Mouse (Mus musculus): Measurements from ENCODE around the gene Mesp2.

Gene Mesp2

DNA sequence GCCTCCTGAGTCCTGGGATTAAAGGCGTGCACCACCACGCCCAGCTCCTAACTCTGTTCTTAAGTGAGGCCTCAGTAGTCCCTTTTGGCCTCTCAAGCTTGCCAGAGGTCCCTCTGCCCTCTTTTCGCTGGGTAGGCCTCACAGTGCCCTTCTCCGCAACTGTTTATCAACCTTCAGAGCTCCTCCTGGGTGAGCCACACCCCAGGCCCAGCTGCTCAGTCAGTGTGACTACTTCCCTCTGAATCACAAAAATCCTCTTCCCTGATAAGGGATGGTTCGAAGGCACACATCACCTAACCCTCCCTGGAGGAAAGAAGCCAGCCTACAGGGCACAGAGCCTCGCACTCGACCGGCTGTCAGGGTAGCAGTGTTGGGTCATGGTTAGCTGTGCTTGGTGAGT is 51.3 kb downstream of the Mesp2 start:
- no peak for DNase-seq (ENCODE audit: low read depth, low spot score)

Data from R1 (cell line).